Mouse (Mus musculus) neural tube, embryonic 15.5 days (tissue): ENCODE measurements at regions not wholly inside any gene's neighbourhood (a gene's known extent, or its start where the extent isn't known, plus 50 kb on each side); places are given as distances from the start of the nearest gene placed in this dataset.
"Not testable (repeated sequence)": the region's sequence is repeated elsewhere in the genome, so short reads cannot be mapped to it uniquely, and the experiment has no call there.

Source experiments
- ATAC-seq: fragments of 200-750 bp; cut with Nextera tagmentation; 2 replicates; pipeline ENCODE4 v1.8.0; 2017; ENCODE audit warnings: mild to moderate bottlenecking, moderate TSS enrichment, moderate library complexity; ENCODE audit not compliant: low FRiP score
- H3K27ac ChIP-seq: fragments of 300-500 bp; sonication (generic); replicated peaks from 2 replicates; pipeline ENCODE4 v1.5.1; 2015; ENCODE audit warnings: mild to moderate bottlenecking, inconsistent platforms
- H3K27me3 ChIP-seq: fragments of 300-500 bp; sonication (generic); replicated peaks from 2 replicates; pipeline ENCODE4 v1.6.1; 2015; ENCODE audit warnings: inconsistent platforms
- H3K36me3 ChIP-seq: fragments of 300-500 bp; sonication (generic); 2 replicates; pipeline ENCODE4 v1.6.1; 2015; ENCODE audit warnings: inconsistent platforms
- H3K4me1 ChIP-seq: fragments of 300-500 bp; sonication (generic); 2 replicates; pipeline ENCODE4 v1.6.1; 2015; ENCODE audit warnings: inconsistent platforms
- H3K4me2 ChIP-seq: fragments of 300-500 bp; sonication (generic); 2 replicates; pipeline ENCODE4 v1.6.1; 2015; ENCODE audit warnings: inconsistent platforms, mild to moderate bottlenecking, moderate library complexity
- H3K4me3 ChIP-seq: fragments of 300-500 bp; sonication (generic); replicated peaks from 2 replicates; pipeline ENCODE4 v1.5.1; 2015; ENCODE audit warnings: mild to moderate bottlenecking, inconsistent platforms
- H3K9ac ChIP-seq: fragments of 300-500 bp; sonication (generic); replicated peaks from 2 replicates; pipeline ENCODE4 v1.6.1; 2015; ENCODE audit warnings: mild to moderate bottlenecking, inconsistent platforms
- H3K9me3 ChIP-seq: fragments of 300-500 bp; sonication (generic); replicated peaks from 2 replicates; pipeline ENCODE4 v1.6.1; 2016; ENCODE audit warnings: inconsistent platforms
- WGBS: fragments of 180-500 bp; shearing (Covaris S2); methylation state at CpG from one replicate; pipeline ENCODE4 v1.1.7; 2015; ENCODE audit warnings: mixed read lengths; 5-methylcytosine and 5-hydroxymethylcytosine counted together

DNA sequence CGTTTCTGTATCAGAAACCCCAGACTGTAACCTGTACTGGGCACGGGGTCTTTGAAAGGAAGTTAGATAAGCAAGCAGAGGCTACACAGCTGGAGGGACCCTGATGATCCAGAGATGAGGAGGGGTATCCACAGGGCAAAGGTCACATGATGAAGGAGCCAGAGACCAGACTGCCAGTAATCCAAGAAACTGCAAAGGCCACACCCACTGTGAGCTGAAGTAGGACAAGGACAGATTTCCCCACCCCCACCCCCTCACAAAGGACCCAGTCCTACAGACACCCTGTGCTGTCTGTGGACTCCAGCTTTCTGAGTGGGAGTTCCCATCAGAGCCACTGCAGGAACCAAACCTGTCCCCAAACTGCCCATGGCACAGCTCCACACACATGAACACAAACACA lies 124.9 kb upstream of the A430005L14Rik start:
- Histone ChIP-seq H3K9ac (no peak overlapping the region), H3K9me3 (no peaks in the 10 kb centered on the region), H3K27me3 (no peaks in the 10 kb centered on the region), H3K36me3 (no peaks in the 10 kb centered on the region), H3K4me2 (no peak overlapping the region), H3K4me3 (no peak overlapping the region), H3K4me1 (no peaks in the 10 kb centered on the region), H3K27ac (no peak overlapping the region)
- ATAC-seq: no peak
- 91% methylated on average over 2 of the region's 2 CpGs for WGBS

DNA sequence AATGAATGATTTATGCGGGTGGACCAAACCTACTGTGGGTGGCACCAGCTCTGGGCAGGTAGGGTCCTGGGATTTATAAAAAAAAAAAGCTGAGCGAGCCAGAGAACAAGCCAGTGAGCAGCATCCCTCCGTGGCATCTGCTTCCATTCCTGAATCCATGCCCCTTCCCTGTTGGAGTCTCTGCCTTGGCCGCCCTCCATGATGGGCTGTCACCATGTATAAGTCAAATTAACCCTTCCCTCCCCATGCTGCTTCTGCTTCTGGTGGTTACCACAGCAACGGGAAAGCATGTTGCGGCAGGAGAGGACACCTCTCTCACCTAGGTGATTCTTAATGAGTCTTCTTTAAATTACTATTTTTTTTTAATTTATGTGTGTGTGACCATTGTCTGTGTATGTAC lies 112.3 kb upstream of the A430005L14Rik start:
- Histone ChIP-seq H3K9ac (no peak overlapping the region), H3K36me3 (no peaks in the 10 kb centered on the region), H3K27ac (no peak overlapping the region), H3K4me3 (no peak overlapping the region), H3K27me3 (no peaks in the 10 kb centered on the region), H3K9me3 (no peaks in the 10 kb centered on the region), H3K4me1 (peaks cover 34% of the 10 kb centered on the region), H3K4me2 (no peak overlapping the region)
- 85% methylated on average over 6 of the region's 6 CpGs for WGBS
- no peak for ATAC-seq

DNA sequence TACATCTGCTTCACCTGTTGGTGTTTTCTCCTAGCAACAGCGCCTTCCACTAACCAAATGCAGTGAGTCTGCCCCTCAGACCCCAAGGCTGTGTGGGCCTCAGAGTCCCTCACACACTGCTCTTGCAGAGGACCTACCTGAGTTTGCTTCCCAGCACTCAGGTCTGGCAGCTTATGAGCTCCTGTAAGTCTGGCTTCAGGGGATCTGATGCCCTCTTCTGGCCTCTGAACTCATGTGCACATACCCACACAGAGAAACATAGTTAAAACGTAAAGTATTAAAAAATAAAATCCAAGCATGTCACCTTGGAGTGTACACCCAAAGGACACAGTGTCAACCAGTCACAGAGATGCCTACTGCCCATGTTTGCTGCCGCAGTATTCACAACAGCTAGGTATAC lies 108.8 kb upstream of the A430005L14Rik start:
- Histone ChIP-seq H3K9me3 (no peaks in the 10 kb centered on the region), H3K4me2 (no peak overlapping the region), H3K4me1 (peaks cover 39% of the 10 kb centered on the region), H3K36me3 (no peaks in the 10 kb centered on the region), H3K4me3 (no peak overlapping the region), H3K27ac (0 out of 2 replicates have a peak overlapping the region, but pooled peaks have one; percentile 28), H3K27me3 (no peaks in the 10 kb centered on the region), H3K9ac (no peak overlapping the region)
- ATAC-seq: no peak
- WGBS: 78% methylated on average over 3 of the region's 3 CpGs

DNA sequence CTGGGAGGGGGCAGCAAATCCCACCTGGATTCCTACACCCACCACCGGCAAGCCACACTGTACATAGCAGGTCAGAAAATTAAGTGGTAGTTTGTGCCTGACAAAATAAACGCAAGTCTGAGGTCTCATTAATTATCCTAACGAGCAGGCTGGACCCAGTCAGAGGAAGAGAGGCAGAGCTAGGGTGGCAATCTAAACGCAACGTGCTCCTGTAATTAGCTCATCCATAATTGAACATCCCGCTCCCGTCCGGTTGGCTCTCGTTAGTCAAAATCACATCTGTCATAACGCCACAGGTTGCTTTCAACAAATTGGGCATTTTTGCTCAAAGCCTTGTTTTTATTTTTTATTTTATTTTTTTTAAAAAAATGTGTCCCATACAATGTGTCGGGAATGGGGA lies 106.9 kb upstream of the A430005L14Rik start:
- Histone ChIP-seq H3K27me3 (no peaks in the 10 kb centered on the region), H3K4me2 (no peak overlapping the region), H3K9ac (no peak overlapping the region), H3K4me1 (peaks cover 52% of the 10 kb centered on the region), H3K9me3 (no peaks in the 10 kb centered on the region), H3K27ac (no peak overlapping the region), H3K4me3 (no peak overlapping the region), H3K36me3 (no peaks in the 10 kb centered on the region)
- no peak for ATAC-seq
- 30% methylated on average over 11 of the region's 11 CpGs for WGBS

DNA sequence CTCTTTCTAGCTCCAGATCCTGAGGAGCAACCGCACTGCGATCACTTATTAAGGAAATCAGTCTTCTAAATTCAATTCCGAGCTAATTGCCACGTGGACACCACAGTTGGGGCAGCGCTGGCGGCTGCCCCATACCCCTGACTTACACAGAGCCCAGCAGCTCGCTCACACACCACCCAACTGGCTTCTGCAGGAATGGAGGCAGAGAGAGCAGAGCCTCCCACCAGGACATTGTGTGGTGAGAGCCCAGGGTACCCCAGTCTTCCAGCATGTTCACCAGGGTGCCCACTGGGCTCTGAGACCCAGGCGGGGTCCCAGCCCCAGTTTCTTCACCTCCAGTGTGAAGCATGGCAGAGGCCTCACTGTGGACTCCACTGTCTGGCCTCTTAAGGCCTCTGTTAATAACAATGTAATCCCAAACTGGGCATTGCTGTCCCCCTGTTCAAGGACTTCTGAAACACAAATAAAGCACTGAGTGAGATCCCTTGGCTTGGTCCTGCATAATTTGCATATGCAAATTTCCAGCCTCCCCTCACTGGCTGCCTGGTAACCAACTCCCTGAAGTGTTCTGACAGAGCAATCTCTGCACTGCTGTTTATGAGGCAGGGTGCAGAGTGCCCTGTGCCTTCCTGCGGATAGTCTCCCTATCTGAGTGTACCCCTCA lies 102.8 kb upstream of the A430005L14Rik start:
- peak overlapping the region; percentile 72 for H3K27ac ChIP-seq
- H3K36me3 ChIP-seq: no peaks in the 10 kb centered on the region
- WGBS: 32% methylated on average over 9 of the region's 9 CpGs
- no peaks in the 10 kb centered on the region for H3K9me3 ChIP-seq
- ATAC-seq: peak; percentile 60; the same call in 1 of the 2 replicates
- no peak overlapping the region for H3K4me2 ChIP-seq
- H3K27me3 ChIP-seq: no peaks in the 10 kb centered on the region
- no peak overlapping the region for H3K9ac ChIP-seq
- H3K4me1 ChIP-seq: peaks cover 30% of the 10 kb centered on the region
- H3K4me3 ChIP-seq: no peak overlapping the region

DNA sequence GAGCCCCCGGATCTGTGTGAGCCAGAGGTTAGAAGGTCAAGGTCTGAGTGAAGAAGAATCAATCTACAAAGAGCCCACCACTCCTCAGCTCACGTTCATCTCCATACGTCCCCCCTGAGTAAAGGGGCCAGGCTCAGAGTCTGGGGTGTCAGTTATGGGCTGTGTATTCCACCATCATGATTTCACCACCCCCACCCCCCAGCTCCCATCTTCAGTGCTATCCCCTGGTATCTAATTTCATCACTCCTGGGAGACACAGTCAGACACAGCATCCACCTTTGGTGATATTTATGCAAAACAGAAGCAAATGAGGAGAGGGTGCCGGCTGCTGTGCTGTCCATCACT lies 102.3 kb upstream of the A430005L14Rik start:
- ATAC-seq: 0 out of 2 replicates have a peak, but pooled peaks have one; percentile 14

DNA sequence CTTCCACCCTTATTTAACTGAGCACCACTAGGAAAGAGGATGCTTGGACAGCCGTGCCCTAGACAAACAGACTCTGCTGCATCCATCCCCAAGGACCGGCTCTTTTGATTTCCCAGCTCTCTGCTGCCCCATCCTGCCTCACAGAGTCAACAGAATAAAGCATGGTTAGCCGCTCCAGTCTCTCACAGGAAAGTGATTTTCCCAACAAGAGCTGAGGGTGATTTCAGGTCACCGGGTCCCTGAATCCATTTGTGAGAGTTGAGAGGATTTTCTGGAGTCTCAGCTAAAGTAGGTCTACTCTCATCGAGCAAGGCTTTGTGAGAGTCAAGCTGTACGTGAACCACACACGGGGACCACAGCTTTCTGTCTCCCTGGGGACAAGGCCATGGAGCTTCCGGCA lies 95.6 kb upstream of the A430005L14Rik start:
- Histone ChIP-seq H3K27me3 (0 out of 2 replicates have a peak, but pooled peaks cover 3% of the 10 kb centered on the region), H3K9me3 (no peaks in the 10 kb centered on the region), H3K4me2 (no peak overlapping the region), H3K4me1 (no peaks in the 10 kb centered on the region; the same call in 1 of the 2 replicates), H3K4me3 (no peak overlapping the region), H3K27ac (no peak overlapping the region), H3K9ac (no peak overlapping the region), H3K36me3 (no peaks in the 10 kb centered on the region)
- WGBS: 70% methylated on average over 8 of the region's 8 CpGs
- ATAC-seq: no peak

More for the DNA sequence above, 102.3 kb upstream of the A430005L14Rik start:
- WGBS: 29% methylated on average over 4 of the region's 4 CpGs
- Histone ChIP-seq H3K27ac (peak overlapping the region; percentile 72; the same call in 1 of the 2 replicates), H3K27me3 (no peaks in the 10 kb centered on the region), H3K4me1 (peaks cover 25% of the 10 kb centered on the region), H3K4me3 (no peak overlapping the region), H3K9me3 (no peaks in the 10 kb centered on the region), H3K9ac (no peak overlapping the region), H3K4me2 (no peak overlapping the region), H3K36me3 (no peaks in the 10 kb centered on the region)

DNA sequence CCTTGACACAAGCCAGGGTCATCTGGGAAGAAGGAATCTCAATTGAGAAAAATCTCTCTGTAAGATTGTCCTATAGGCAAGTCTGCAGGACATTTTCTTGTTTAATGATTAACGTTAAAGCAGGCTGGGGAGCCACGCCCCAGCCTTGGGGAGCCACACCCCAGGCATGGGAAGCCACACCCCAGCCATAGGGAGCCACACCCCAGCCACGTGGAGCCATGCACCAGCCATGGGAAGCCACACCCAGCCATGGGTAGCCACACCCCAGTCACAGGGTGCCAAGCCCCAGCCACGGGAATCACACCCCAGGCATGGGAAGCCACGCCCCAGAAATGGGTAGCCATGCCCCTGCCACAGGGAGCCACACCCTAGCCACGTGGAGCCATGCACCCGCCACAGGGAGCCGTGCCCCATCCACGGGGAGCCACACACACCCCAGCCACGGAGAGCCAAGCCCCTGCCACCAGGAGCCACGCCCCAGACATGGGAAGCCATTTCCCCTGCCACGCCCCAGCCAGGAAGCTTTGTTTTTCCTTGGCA lies 94.8 kb upstream of the A430005L14Rik start:
- Histone ChIP-seq H3K36me3 (no peaks in the 10 kb centered on the region), H3K4me3 (no peak overlapping the region), H3K9me3 (no peaks in the 10 kb centered on the region), H3K27me3 (0 out of 2 replicates have a peak, but pooled peaks cover 3% of the 10 kb centered on the region), H3K4me2 (no peak overlapping the region), H3K4me1 (no peaks in the 10 kb centered on the region; the same call in 1 of the 2 replicates), H3K9ac (no peak overlapping the region), H3K27ac (no peak overlapping the region)
- WGBS: 82% methylated on average over 12 of the region's 12 CpGs
- ATAC-seq: no peak

DNA sequence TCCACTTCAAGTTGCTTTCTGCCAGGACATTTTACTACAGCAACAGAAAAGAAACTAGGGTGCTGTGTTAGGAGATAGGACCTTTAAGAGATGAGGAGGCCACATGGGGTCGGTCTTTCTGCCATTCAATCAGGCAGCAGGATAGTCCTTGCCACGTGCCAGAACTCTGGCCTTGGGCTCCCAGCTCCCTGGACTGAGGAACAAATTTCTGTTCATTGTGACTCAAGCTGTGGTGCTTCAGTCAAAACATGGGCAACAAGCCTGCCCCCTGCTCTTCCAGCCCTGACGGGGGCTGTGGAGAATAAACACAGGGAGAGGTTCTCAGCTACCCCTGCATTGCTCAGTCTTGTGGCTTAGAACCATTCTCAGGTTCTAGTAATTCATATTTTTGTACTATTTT lies 84.7 kb upstream of the A430005L14Rik start:
- ATAC-seq: no peak
- H3K36me3 ChIP-seq: no peaks in the 10 kb centered on the region

DNA sequence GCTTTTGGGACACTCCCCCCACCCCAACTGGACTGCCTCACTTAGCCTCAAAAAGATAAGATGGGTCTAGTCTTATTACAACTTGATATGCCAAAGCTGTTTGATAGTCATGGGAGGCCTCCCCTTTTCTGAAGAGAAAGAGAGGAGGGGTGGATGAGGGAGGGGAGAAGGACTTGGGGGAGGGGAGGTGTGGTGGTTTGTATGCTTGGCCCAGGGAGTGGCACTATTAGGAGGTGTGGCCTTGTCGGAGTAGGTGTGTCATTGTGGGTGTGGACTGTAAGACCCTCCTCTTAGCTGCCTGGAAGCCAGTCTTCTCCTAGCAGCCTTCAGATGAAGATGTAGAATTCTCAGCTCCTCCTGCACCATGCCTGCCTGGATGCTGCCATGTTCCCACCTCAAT lies 82.0 kb upstream of the A430005L14Rik start:
- H3K9me3 ChIP-seq, H3K4me1 ChIP-seq, H3K4me3 ChIP-seq, H3K4me2 ChIP-seq, H3K9ac ChIP-seq, H3K36me3 ChIP-seq, ATAC-seq, H3K27me3 ChIP-seq, H3K27ac ChIP-seq: not testable (repeated sequence)
- WGBS: 100% methylated on average over 1 of the region's 1 CpGs

More for the DNA sequence above, 84.7 kb upstream of the A430005L14Rik start:
- 75% methylated on average over 3 of the region's 3 CpGs for WGBS
- H3K9me3 ChIP-seq: no peaks in the 10 kb centered on the region
- H3K4me1 ChIP-seq: no peaks in the 10 kb centered on the region
- H3K9ac ChIP-seq: no peak overlapping the region
- H3K27ac ChIP-seq: no peak overlapping the region
- H3K27me3 ChIP-seq: no peaks in the 10 kb centered on the region
- no peak overlapping the region for H3K4me3 ChIP-seq
- no peak overlapping the region for H3K4me2 ChIP-seq

DNA sequence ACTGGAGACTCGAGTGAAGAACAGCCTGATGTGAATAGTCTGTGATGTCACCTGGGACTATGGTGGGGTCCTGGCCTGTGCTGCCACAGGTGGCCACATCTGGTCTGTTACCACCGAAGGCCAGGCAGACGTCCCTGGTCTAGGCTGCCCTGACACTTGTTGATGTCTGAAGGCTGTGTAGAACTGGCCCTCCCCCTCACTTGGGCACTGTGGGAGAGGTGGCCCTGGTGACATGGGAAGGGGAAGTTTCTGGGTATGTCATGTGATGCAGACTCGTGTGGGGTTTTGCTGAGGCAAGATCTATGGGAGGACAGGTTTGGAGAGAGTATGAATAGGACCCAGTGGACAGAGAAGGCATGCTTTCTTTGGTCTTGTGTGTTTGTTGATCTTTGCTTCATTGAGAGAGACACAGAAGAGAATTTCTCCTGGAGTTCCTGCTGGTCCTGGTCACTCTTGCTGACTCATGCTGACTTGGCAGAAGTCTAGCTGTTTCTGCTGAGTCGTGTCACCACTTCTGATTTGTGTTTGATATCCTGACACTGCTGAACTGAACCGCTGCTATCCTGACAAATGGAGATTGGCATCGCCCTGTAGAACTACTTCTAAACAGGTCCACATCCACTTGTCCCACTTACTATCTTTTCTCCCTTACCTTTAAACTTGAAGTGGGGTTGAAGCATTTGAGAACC lies 79.9 kb upstream of the A430005L14Rik start:
- Histone ChIP-seq H3K27me3 (no peaks in the 10 kb centered on the region), H3K4me2 (no peak overlapping the region), H3K27ac (no peak overlapping the region), H3K4me1 (no peaks in the 10 kb centered on the region), H3K9me3 (no peaks in the 10 kb centered on the region), H3K36me3 (no peaks in the 10 kb centered on the region), H3K4me3 (no peak overlapping the region), H3K9ac (no peak overlapping the region)
- no peak for ATAC-seq
- WGBS: 77% methylated on average over 7 of the region's 7 CpGs

DNA sequence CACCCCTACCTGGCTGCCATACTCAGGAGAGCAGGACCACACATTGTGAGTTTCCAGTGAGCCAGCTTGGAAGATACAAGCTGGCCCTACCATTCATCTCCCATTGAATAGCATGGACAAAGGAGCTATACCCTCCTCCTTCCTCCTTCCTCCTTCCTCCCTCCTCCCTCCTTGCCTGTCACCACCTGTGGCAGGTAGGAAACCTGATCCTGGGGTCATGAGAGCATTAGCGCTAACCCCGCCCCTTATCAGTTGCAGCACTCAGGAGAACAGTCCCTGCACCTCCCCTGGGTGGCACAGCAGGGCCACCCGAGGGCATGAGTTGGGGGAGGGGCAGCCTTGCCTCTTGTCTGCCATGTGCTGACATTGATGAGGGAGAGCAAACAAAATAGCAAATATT lies 74.0 kb upstream of the A430005L14Rik start:
- Histone ChIP-seq H3K9me3 (no peaks in the 10 kb centered on the region), H3K27me3 (no peaks in the 10 kb centered on the region), H3K4me3 (no peak overlapping the region), H3K4me2 (no peak overlapping the region), H3K4me1 (no peaks in the 10 kb centered on the region), H3K27ac (no peak overlapping the region), H3K36me3 (no peaks in the 10 kb centered on the region), H3K9ac (no peak overlapping the region)
- ATAC-seq: no peak
- 46% methylated on average over 3 of the region's 3 CpGs for WGBS
